Mouse (Mus musculus) B cell, adult 2 months (primary cell): ENCODE measurements around the gene Muc4.

Experiments used
- DNase-seq, 2 experiments: peaks; one replicate each; pipeline ENCODE4 v3.0.0; 2022

The Muc4 gene

GRCm38 (mm10) chr16:32728730-32729129, 7.0 kb upstream of the Muc4 start:
- no peak for DNase-seq

GRCm38 (mm10) chr16:32733213-32733612, 2.5 kb upstream of the Muc4 start:
- DNase-seq, result no peak

GRCm38 (mm10) chr16:32736022-32736421, 336 bp downstream of the Muc4 start:
- DNase-seq, result no peak

GRCm38 (mm10) chr16:32740003-32740663, 4.4 kb downstream of the Muc4 start:
- DNase-seq, result no peak

GRCm38 (mm10) chr16:32741366-32741765, 5.7 kb downstream of the Muc4 start:
- DNase-seq, result no peak

- DNase-seq, result no peak
Measured at GRCm38 (mm10) chr16:32742712-32743111, 7.0 kb downstream of the Muc4 start.

- DNase-seq, result no peak
Measured at GRCm38 (mm10) chr16:32745852-32746251, 10.2 kb downstream of the Muc4 start.

- DNase-seq, result no peak
Measured at GRCm38 (mm10) chr16:32750242-32751127, 14.8 kb downstream of the Muc4 start.

GRCm38 (mm10) chr16:32764550-32764949, 28.9 kb downstream of the Muc4 start:
- DNase-seq, result no peak

- DNase-seq, result no peak
Measured at GRCm38 (mm10) chr16:32764961-32765360, 29.3 kb downstream of the Muc4 start.

GRCm38 (mm10) chr16:32766904-32767303, 31.2 kb downstream of the Muc4 start:
- no peak for DNase-seq

- no peak for DNase-seq
Measured at GRCm38 (mm10) chr16:32776676-32777075, 41.0 kb downstream of the Muc4 start.

GRCm38 (mm10) chr16:32778956-32779355, 43.3 kb downstream of the Muc4 start:
- no peak for DNase-seq

GRCm38 (mm10) chr16:32783324-32784062, 47.8 kb downstream of the Muc4 start:
- no peak for DNase-seq

- DNase-seq, result no peak
Measured at GRCm38 (mm10) chr16:32784840-32785239, 49.2 kb downstream of the Muc4 start.

- no peak for DNase-seq
Measured at GRCm38 (mm10) chr16:32790056-32790455, 54.4 kb downstream of the Muc4 start.

- DNase-seq, result no peak
Measured at GRCm38 (mm10) chr16:32795177-32795576, 59.5 kb downstream of the Muc4 start.

- DNase-seq, result no peak
Measured at GRCm38 (mm10) chr16:32796676-32797425, 61.2 kb downstream of the Muc4 start.

GRCm38 (mm10) chr16:32797426-32797689, 61.7 kb downstream of the Muc4 start, which contains the start of gene Muc20:
TSS of gene Muc20 (minus strand) at chr16:32797435.
- DNase-seq, result no peak

- no peak for DNase-seq
Measured at GRCm38 (mm10) chr16:32803252-32803853, 67.7 kb downstream of the Muc4 start.

GRCm38 (mm10) chr16:32803901-32804300, 68.2 kb downstream of the Muc4 start:
- no peak for DNase-seq

GRCm38 (mm10) chr16:32805151-32805550, 69.5 kb downstream of the Muc4 start:
- no peak for DNase-seq
